Mouse (Mus musculus) right cerebral cortex, adult 2 months (tissue): Measurements from ENCODE around the gene Tgm3.

Experiments
- DNase-seq, 2 experiments: peaks; one replicate each; pipeline ENCODE4 v3.0.0; 2021 to 2022; ENCODE audit warnings: low spot score in 2 of 2

The Tgm3 gene

DNA sequence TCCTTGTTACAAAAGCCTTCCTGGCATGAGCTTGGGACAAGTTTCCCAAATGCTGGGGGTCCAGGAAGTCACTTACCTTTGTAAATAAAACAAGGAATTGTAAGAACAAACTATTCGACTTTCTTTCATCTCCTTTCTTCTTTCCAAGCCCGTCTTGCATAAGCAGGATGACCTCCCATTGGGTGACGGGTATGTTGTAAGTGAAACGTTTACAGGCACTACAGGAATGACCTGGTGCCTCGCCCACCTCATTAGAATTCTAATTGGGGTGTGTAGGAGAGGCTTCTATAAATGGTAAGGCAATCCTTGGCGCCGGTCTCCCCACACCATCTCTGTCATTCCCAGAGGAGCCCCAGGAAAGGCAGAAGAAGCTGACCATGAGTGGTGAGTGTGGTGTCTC lies at the start of gene Tgm3:
Tgm3 (plus strand) TSS at position 324 of the 400 bp plus-strand sequence.
- DNase-seq, result no peak

DNA sequence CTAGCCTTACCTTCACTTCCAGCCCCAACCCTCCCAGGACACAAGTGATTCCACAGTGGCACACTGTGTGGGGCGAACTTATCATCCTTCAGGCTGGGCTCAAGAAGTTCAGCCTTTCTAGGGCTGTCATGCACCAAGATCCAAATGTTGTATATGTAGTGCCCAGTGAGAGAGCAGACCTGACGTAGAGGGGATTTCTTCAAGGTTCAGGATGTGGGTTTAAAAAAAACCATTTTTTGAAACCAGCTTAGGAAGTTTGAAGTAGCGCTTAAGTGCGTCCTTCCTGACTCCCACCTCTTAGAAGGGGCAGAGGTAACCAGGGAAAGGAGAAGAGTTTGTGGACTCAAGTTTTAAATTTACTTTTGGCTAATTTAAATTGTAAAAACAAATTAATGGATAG lies 31.5 kb upstream of the Tgm3 start:
- DNase-seq, result no peak

DNA sequence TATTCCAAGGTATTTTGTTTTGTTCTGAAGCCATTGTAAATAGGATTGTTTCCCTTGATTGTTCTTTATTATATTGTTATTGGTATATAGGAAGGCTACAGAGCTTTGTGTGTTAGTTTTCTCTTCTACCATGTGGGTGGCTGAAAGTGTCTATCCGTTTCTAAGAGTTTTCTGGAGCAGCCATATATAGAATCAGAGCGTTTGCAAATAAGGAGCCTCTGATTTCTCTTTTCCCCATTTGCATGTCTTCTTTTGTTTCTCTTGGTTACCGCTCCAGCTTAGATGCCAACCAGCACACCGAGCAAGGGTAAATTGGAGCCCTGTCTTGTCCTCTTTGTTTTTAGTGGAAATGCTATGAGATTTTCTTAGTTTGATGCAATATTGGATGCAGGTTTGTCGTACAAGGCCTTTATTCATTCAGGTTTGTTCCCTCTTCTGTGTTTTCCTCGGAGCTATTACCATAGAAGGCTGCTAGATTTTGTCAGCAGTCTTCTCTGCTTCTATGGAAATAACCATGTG lies 24.6 kb upstream of the Tgm3 start:
- peak; percentile 24 to 33 for DNase-seq

DNA sequence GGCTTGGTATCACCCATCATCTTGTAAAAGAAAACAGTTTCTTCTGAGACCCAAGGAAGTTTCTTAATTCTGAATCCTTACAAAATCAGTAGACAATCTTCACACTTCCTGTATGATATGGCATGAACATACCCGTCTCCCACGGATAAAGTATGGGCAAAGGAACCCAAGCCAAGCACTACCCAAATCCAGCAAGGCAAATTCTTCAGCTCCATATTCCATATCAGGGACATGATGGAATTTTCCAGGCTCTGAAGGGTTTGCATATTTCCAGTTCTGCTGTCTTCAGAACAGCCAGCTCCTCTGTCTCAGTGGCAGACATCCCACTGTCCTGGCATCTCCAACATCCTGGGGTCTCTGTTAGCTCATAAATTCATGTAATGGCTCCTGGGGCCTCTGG lies 22.5 kb upstream of the Tgm3 start:
- DNase-seq, result no peak

DNA sequence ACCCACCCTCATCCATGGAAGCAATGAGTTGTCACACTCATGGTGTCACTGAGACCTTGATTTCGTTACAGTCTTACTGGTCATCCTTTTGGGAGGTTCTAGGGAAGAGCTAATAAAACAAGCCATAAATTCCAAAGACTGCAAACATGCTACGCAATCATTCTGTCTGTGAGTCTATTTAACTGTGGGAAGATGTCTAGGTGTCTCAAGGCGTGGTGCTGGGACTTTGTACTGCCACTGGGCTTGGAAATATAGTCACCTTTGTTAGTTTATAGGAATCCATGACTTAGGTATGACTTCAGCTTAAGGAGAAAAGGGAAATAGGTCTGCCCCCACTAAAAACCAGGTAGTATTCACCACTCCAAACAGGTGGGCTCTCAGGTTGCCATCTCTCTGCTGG lies 17.7 kb upstream of the Tgm3 start:
- no peak for DNase-seq

DNA sequence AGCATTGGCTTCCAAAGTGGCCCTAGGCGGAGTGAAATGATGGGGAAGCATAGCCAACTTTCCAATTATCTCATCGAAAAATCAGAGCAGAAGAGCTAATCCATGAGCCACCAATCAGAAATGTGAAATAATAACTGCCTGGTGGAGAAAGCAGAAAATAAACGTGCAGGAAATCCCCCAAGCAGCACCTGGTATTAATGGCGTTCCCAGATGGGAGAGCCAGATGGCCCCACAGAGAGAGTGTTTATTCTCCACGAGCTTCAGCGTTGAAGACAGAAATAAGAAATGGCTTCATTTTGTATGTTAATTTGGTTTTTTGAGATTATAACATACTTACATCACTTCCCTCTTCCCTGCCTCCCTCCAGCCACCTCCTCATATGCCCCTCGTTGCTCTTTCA lies 13.7 kb upstream of the Tgm3 start:
- DNase-seq, result peak; percentile 65 to 72

DNA sequence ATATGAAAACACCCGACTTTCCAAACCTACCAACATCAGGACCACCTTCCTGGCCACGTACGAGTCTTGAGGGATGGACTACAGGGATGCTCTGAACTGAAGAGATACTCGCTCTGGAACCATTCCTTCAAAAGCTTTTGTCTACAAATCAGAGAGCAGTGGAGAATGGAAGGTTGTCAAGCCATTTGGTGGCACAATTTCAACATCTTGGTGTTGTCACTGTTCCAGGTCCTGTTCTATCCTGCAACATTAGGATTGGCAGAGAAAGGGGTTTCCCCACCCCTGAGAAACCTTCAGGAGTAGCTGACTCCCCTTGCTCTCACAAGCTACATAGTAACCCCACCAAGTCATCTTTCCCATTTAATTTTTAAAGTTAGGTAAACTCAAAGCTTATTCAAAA lies 12.9 kb upstream of the Tgm3 start:
- DNase-seq, result no peak

DNA sequence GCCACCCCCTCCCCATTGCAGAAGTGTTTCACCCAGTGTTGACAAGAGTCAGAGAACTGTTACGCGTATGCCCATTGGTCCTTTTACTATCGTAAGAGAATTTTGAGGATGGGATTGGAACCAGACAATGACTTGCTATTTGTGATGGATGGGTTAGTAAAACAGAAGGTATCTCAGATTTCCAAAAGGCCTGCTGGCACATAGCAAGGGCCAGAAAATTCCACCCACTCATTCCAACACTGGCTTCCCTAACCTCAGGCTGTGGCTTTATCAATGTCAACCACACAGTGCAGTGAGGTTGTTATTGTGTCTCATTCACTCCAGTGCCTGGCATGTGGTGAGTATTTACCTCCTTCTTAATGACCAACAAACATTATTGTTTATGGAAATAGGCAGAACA lies 11.5 kb upstream of the Tgm3 start:
- DNase-seq, result no peak

DNA sequence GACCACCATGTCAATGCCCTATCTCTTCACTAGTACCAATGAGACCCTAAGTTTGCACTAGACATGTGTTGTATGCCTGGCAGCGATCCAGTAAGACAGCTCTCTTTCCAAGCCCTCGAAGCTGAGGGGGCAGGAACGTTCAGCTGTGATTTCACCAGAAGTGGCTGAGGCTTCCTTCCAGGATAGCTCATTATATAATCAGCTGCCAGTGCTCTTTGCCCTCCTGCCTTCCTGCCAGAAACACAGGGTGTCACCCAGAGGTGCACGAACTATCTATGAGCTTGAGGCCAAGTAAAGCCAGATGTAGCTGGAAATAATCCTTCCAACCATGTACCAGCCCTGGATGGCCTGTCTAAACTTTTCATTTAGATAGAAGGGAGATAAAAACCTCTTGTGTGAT lies 8.1 kb upstream of the Tgm3 start:
- no peak for DNase-seq

DNA sequence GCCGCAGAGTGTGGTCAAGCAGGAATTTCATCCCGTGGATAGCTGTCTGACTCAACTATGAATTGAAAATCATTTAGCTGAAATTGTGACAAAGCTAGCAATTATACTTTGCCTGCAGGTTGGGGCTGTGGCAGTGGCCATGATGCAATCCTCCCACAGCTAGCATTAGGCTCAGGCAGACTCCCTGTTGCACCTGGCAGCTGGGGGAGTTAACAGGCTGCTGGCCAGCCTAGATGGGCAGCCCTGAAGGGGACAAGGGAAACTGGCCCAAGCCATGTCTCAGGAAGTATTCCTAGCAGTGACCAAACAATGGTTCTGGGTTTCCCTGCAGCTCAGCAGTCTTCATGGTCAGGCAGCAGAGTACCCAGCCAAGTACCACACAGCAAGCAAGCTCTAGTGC lies 2.8 kb upstream of the Tgm3 start:
- DNase-seq, result no peak

DNA sequence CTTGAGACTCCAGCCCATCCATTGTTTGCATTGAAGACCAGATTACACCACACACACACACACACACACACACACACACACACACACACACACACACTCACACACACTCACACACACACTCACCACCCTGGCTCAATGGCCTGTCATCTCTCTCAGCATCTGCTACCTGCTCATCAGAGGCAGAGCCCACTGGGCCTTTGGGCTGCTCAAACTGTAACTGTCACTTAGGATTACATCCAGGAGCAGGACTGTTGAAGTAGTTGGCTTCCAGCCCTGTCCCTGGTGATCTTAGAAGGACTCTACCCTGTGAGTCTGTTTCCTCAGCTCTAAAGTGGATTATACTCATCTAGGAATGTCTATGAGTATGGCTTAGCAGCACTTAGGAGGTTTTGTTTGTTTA lies 1.5 kb downstream of the Tgm3 start:
- no peak for DNase-seq

DNA sequence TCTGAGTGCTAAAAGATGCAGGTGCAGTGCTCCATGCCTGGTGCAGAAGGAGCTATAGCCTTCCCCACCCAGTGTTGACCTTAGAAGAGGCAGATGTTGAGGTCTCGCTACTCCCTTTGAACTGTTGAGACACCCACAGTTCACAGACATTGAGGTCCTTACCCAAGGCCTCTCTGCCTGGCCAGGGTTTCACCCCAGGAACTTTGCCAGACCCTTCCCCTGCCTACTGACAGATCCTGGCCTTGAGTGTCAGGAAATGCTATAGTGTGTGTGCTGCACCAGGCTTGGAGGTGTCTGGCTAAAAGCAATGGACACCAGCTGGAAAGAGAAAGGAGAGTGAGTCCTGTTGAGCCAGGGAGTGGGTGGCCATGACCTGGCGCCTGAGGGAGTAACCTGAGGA lies 3.0 kb downstream of the Tgm3 start:
- no peak for DNase-seq

DNA sequence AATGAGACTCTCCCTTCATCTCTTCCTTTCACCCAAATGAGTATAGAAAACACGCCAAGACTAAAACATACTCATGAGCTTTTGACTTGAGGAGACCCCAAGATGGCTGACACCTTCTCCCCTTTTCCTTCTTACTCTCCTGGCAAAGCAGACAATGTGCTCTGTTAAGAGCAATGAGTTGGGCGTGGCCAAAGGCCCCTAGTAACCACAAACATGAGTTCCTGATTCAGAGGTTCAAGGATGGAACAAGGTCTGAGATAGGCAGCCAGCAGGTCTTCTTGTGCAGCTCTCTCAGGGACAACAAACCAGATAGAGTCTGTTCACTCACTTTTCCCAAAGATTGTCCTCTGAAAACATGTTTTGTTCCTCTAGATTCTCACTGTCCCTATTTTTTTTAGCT lies 5.9 kb downstream of the Tgm3 start:
- DNase-seq, result no peak

DNA sequence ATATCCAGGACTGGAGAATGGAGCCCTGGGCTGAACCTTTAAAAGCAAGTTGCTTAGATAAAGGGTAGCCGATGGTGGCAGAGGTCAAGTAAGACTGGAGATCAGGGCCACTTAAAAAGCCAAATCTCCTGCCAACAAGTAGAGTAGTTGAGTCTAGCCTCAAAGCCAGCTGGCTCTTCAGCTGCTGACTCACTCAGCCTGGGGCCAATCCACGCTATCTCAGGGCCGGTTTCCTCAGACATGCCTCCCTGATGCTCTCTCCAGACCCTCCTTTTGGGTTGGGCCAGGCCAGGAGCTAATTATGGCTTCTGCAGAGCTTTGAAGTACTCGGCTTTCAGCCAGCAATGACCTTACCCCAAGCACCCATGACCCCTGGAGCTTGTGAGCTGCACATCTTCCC lies 15.7 kb downstream of the Tgm3 start:
- DNase-seq, result no peak

DNA sequence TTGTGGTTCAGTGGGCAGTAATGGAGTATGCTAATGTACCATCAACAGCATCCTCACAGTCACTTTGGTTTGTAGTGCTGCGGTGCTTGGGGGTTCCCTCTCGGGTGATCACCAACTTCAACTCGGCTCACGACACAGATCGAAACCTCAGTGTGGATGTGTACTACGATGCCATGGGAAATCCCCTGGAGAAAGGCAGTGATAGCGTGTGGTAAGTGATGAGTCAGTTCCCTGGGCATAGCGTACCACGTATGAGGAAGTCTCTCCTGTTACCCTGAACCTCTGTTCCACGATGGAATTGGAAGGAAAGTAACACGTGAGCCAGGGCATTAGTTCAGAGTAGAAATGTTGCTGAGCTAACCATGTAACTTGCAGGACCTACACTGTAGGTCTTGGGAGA lies 17.7 kb downstream of the Tgm3 start:
- no peak for DNase-seq

DNA sequence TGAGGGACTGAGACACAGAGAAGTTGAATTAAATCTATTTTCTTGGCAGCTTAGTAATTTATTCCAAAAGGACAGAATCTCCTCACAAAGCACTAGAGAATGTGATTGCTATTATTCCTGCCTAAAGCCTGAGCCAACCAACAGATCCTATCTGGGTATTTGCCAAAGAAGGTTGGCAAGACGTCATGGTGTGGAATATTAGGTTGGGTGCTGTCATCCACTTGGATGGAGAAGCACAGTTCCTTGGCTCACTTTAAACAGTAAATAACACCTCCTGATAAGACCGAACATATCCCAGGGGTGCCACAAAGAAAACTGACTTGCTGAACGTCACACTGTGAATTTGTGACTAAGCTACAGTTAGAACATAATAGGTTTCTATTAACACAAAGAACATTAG lies 20.5 kb downstream of the Tgm3 start:
- no peak for DNase-seq

DNA sequence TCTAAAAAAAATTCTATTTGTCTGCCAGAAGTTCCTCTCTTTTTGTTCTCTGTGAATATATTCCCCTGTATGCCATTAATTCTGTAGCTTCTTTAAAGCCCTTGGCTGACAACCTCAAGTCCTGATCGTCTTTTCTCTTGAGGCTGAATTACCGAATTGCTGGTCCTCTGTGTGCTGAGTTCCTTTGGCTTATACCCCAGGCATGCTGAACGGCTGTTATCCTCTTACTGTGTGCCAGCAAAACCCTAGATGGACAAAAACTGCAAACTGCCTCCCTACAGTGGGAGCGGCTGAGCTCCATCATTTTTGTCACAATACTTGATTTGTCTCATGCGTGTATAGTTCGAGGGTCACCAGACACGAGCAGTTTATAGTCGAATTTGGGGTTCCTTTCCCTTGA lies 24.7 kb downstream of the Tgm3 start:
- DNase-seq, result no peak

DNA sequence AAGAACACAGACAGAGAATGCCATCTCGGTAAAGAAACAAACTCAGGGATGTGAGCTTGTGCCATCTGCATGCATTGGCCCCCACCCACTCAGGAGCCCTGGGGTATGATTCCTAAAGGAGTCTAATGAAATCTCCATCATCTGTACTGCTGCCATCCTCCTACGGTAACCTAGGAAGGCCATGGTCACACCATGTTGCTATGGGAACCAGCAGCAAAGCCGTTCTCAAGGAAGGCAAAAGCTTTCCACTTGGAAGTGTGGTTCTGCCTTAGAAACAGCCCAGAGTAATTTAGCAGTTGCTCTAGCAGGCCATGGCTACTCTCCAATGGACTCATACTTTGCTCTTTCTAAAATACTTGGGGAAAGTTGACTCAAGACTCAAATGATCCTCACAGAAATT lies 26.8 kb downstream of the Tgm3 start:
- DNase-seq, result peak in 1 of 2 experiments; percentile 22

DNA sequence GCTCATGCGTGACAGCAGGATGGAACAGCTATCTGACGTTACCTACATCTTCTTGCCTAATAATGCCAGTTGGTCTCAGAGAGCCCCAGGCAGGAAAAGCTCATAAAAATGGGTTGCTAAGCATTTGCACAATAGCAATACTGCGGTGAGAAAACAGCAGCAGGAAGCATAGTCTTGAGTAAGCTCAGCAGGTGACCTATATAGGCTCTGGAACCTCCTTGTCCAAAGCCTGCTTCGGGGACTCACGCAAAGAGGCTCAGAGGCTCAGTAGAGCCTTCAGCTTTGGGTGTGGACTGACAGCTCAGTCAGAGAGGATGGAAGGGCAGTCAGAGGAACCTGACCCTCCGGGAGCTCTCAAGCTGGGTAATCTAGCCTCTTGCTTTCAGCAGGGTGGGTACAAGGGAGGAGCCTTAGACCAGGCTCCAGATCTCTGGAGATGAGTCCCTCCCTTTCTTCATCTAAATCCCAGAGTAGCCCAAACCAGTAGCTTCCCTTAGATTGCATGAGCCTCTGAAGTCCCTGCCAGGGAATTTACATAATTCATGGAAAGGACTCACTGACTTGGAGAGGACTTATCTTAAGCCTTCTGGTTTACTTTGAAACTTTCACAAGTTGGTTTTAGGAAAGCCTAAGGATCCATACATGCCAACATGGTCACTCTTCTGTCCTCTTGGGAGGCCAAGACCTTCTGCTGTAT lies 28.2 kb downstream of the Tgm3 start:
- no peak for DNase-seq

DNA sequence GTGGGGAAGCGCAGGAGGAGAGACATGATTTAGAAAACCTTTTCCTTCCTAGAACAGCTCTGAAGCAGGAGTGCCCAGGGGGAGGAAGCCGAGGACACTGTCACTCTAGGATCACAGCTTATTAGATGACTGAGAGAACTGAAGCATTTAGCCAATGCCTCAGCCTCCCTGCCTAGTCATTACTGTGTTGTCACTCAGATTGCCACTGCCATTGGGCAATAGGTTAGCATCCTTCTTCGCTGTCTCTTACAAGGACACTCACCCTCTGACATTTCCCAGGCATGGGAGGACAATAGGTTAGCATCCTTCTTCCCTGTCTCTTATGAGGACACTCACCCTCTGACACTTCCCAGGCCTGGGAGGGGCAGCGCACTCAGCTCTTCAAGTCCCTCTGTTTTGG lies 31.7 kb downstream of the Tgm3 start:
- DNase-seq, result no peak

DNA sequence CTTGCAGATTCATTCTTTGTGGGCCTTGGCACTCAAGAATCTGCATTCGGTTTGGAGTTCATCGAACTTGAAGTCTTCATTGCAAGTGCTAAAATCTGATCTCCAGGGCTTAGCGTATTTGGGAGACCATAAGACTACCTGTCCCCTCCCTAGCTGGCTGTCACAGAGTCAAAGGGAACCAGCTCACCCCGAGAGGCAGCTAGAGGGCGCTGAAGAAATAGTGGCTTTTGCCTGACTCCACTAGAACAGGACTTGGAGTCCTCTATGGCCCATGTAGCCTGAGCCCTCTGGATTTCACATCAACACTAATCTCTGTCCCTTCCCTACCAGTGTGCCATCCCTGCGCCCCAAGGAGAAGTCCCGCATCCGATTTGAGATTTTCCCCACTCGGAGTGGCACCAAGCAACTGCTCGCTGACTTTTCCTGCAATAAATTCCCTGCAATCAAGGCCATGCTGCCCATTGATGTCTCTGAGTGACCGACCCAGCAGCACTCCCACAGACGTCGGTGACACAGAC lies 35.8 kb downstream of the Tgm3 start:
- DNase-seq, result no peak

DNA sequence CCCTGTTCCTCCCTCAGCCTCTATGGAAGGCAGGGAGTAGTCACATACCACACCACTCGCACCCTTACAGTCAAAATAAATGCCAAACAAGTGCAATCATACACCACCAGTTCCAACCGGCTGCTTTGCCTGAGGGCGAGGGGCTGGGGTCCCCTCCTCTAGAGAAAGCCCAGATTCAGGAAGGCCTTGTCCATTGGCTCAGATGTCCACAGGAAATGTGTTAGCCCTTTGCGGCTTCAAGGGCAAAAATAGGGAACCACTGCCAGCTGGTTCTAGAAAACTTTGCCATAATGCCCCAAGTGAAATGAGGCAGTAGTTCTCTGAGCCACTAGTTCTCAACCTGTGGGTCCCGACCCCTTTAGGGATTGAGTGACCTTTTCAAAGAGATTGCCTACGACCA lies 36.6 kb downstream of the Tgm3 start:
- no peak for DNase-seq

DNA sequence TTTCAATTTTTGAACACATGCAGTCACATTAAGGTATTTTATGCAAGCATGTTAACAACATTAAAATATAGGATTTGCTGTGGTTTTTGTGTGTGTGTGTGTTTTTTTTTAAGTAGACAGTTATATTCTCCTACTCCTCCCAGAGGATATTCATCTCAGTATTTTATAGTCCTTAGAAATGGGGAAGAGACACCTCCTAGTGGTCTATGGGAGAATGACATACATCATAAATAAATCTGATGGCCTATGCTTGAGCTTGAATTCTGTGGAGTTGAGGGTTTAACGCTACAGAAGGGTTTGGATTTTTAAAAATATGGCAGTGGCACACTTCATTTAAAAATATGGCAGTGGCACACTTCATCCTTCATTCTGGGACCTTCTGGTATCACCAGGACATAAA lies 46.0 kb downstream of the Tgm3 start:
- no peak for DNase-seq

DNA sequence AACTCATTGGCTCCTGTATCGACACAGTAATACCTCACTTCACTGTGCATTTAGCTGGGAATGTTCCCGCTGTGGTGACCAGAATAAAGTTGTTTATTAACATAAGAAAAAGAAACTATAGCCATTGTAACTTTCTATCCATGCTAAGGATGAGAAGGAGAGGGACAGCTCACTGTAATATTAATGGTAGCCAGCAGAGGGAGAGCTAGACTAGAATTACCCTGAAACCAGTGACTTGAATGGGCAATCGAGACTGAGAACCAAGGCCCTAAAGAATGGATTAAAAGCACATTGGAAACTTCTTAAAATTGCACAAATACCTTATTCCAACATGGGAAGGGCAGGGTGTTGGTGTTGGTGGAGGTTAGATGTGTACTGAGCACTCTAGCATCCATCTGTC lies 56.1 kb downstream of the Tgm3 start:
- DNase-seq, result peak; percentile 54 to 66
